Mouse (Mus musculus) heart, adult 2 months (tissue): ENCODE results near the gene Ndufs1. TPM values are rescaled to one million over a fixed set of nuclear protein-coding genes. Genes with fewer than 3 reads are reported as not detected.
A peak's percentile ranks its signal among the peaks of the same experiment; 100 is the strongest.

Experiments used
- DNase-seq, 2 experiments: peaks; one replicate each; pipeline ENCODE4 v3.0.0; 2021
- H3K27ac ChIP-seq: fragments of 200-600 bp; 2 replicates; pipeline ENCODE4 v1.8.1; 2022
- H3K27me3 ChIP-seq: fragments of 200-500 bp; 2 replicates; pipeline ENCODE4 v1.6.1; 2012; ENCODE audit warnings: mild to moderate bottlenecking, low read length, inconsistent platforms, mixed read lengths; ENCODE audit not compliant: control insufficient read depth, insufficient read depth
- H3K36me3 ChIP-seq: fragments of 200-500 bp; 2 replicates; pipeline ENCODE4 v1.6.1; 2012; ENCODE audit warnings: low read length, inconsistent platforms; ENCODE audit not compliant: control insufficient read depth, insufficient read depth
- H3K4me1 ChIP-seq: fragments of 200-500 bp; 2 replicates; pipeline ENCODE4 v1.6.1; 2011; ENCODE audit warnings: low read length; ENCODE audit not compliant: control insufficient read depth, insufficient read depth
- H3K4me3 ChIP-seq: fragments of 200-600 bp; 2 replicates; pipeline ENCODE4 v1.8.1; 2022
- H3K79me2 ChIP-seq: fragments of 200-500 bp; replicated peaks from 2 replicates; pipeline ENCODE4 v1.6.1; 2012; ENCODE audit warnings: mild to moderate bottlenecking, inconsistent platforms, low read length, moderate library complexity, mixed read lengths; ENCODE audit not compliant: control insufficient read depth, insufficient read depth
- H3K9ac ChIP-seq: fragments of 200-500 bp; 2 replicates; pipeline ENCODE4 v1.6.1; 2012; ENCODE audit warnings: low read depth, mild to moderate bottlenecking, control low read depth, inconsistent platforms, low read length, mixed read lengths
- CTCF ChIP-seq: fragments of 200-600 bp; IDR thresholded peaks from 2 replicates; pipeline ENCODE4 v1.8.1; 2022; ENCODE audit warnings: antibody characterized with exemption, mild to moderate bottlenecking, moderate library complexity
- EP300 ChIP-seq: fragments of 200-500 bp; IDR thresholded peaks from 2 replicates; pipeline ENCODE4 v1.6.1; 2011; ENCODE audit warnings: low read depth, low read length, control low read depth; ENCODE audit not compliant: insufficient read depth
- POLR2A ChIP-seq: fragments of 200-500 bp; IDR thresholded peaks from 2 replicates; pipeline ENCODE4 v1.6.1; 2011; ENCODE audit warnings: mild to moderate bottlenecking, low read depth, low read length, control low read depth; ENCODE audit not compliant: insufficient read depth
- WGBS: fragments of 180-500 bp; shearing (Covaris S2); methylation state at CpG from one replicate; pipeline ENCODE4 v1.1.7; 2018; 5-methylcytosine and 5-hydroxymethylcytosine counted together
- intact Hi-C: fragments of 180-260 bp; cut with DNase I; formaldehyde crosslinking; loops from one replicate; pipeline ENCODE4 v1.15.1; 2025
- polyA plus RNA-seq: library from polyadenylated mRNA; depleted of rRNA; stranded (reverse); fragments of >200 nt; gene quantifications from 2 replicates; pipeline ENCODE4 v1.2.3, GENCODE M21; 2012
- total RNA-seq, 2 experiments: library from RNA; stranded (reverse); gene quantifications; 2 replicates each; pipeline ENCODE4 v1.2.3; 2021

Ndufs1 gene
- total and polyA plus RNA-seq, 3 experiments, result 295 to 840 (median 746) TPM

GRCm38 (mm10) chr1:63113274-63114135, 63.1 kb downstream of the Ndufs1 start:
- Histone ChIP-seq H3K4me3 (peak overlapping the region; percentile 98), H3K9ac (peak overlapping the region; percentile 100), H3K4me1 (peaks cover 8% of the 10 kb centered on the region), H3K27ac (peak overlapping the region; percentile 99), H3K36me3 (peaks cover 5% of the 10 kb centered on the region), H3K27me3 (no peaks in the 10 kb centered on the region), H3K79me2 (peaks cover 8% of the 10 kb centered on the region)
- peak; percentile 84 for DNase-seq
- intact Hi-C loops, result loop anchor here (1.0 kb wide), 1 partner anchor 63 kb away; the partner anchor contains the start of genes Eef1b2 and Ndufs1
- TF ChIP-seq POLR2A (no peak), CTCF (no peak), EP300 (no peak)
- WGBS, result under 1% methylated on average over 71 of the region's 92 CpGs

- DNase-seq, result peak; percentile 38 to 60
- peak overlapping the region; percentile 98 for H3K4me3 ChIP-seq
- WGBS, result 2% methylated on average over 11 of the region's 11 CpGs
- TF ChIP-seq CTCF (no peak), EP300 (no peak), POLR2A (no peak)
- H3K4me1 ChIP-seq, result peaks cover 11% of the 10 kb centered on the region
- no peaks in the 10 kb centered on the region for H3K27me3 ChIP-seq
- H3K27ac ChIP-seq, result peak overlapping the region; percentile 99
- intact Hi-C loops, result no loop called here
- H3K36me3 ChIP-seq, result peaks cover 5% of the 10 kb centered on the region
- peak overlapping the region; percentile 100 for H3K9ac ChIP-seq
- H3K79me2 ChIP-seq, result peaks cover 8% of the 10 kb centered on the region
Measured at GRCm38 (mm10) chr1:63112865-63113261, 63.8 kb downstream of the Ndufs1 start.

GRCm38 (mm10) chr1:63112151-63112864, 64.3 kb downstream of the Ndufs1 start:
- Histone ChIP-seq H3K27me3 (no peaks in the 10 kb centered on the region), H3K4me3 (peak overlapping the region; percentile 98), H3K9ac (peak overlapping the region; percentile 100), H3K27ac (peak overlapping the region; percentile 99), H3K36me3 (peaks cover 5% of the 10 kb centered on the region), H3K79me2 (peaks cover 11% of the 10 kb centered on the region), H3K4me1 (peaks cover 16% of the 10 kb centered on the region)
- TF ChIP-seq POLR2A (no peak), EP300 (no peak), CTCF (no peak)
- WGBS, result 40% methylated on average over 8 of the region's 8 CpGs
- intact Hi-C loops, result no loop called here
- DNase-seq, result no peak

GRCm38 (mm10) chr1:63110536-63111285, 65.9 kb downstream of the Ndufs1 start:
- Histone ChIP-seq H3K27ac (no peak overlapping the region), H3K79me2 (peaks cover 4% of the 10 kb centered on the region), H3K36me3 (no peaks in the 10 kb centered on the region; the same call in none of the 2 replicates), H3K9ac (no peak overlapping the region), H3K4me3 (no peak overlapping the region), H3K4me1 (peaks cover 12% of the 10 kb centered on the region), H3K27me3 (no peaks in the 10 kb centered on the region)
- intact Hi-C loops, result no loop called here
- TF ChIP-seq POLR2A (no peak), CTCF (peak; percentile 51), EP300 (no peak)
- WGBS, result 53% methylated on average over 7 of the region's 7 CpGs
- no peak for DNase-seq

- Histone ChIP-seq H3K9ac (peak overlapping the region; percentile 42), H3K36me3 (no peaks in the 10 kb centered on the region; the same call in none of the 2 replicates), H3K27me3 (no peaks in the 10 kb centered on the region), H3K27ac (no peak overlapping the region), H3K4me1 (peaks cover 14% of the 10 kb centered on the region), H3K79me2 (peaks cover 5% of the 10 kb centered on the region), H3K4me3 (no peak overlapping the region)
- TF ChIP-seq EP300 (no peak), POLR2A (no peak), CTCF (no peak)
- no peak for DNase-seq
- WGBS, result 53% methylated on average over 6 of the region's 6 CpGs
- intact Hi-C loops, result no loop called here
Measured at GRCm38 (mm10) chr1:63107614-63108327, 68.9 kb downstream of the Ndufs1 start.
